Mouse (Mus musculus) heart, adult 2 months (tissue): ENCODE data around the gene Fam53b.

Experiments used
- CTCF ChIP-seq: fragments of 200-600 bp; IDR thresholded peaks from 2 replicates; pipeline ENCODE4 v1.8.1; 2022; ENCODE audit warnings: antibody characterized with exemption, mild to moderate bottlenecking, moderate library complexity
- POLR2A ChIP-seq: fragments of 200-500 bp; IDR thresholded peaks from 2 replicates; pipeline ENCODE4 v1.6.1; 2011; ENCODE audit warnings: mild to moderate bottlenecking, low read depth, low read length, control low read depth; ENCODE audit not compliant: insufficient read depth

DNA sequence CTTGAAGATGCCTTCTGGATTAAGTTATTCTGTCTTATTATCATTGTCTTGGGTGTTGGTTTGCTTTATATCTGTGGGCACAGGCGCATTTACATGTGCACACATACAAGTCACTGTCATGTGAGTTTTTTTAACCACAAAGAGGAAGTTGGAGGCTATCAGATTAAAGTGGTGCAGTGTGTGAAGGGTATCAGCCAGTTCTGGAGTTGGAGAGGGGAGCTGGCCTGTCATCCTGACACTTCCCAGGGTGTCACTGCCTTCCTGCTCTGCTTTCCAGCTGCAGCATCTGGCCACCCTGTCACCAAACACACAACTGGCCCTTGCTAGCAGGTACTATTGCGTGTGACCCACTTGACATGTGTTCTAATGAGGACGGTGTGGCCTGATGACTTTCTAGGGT lies 127.2 kb downstream of the Fam53b start:
- TF ChIP-seq CTCF (no peak), POLR2A (no peak)
